Mouse (Mus musculus) G1E-ER4 (cell line): ENCODE data around the gene Uvrag. TPM values are rescaled to one million over a fixed set of nuclear protein-coding genes. Genes with fewer than 3 reads are reported as not detected.

ENCODE experiments used
- GATA1 ChIP-seq: IDR thresholded peaks from one replicate; pipeline ENCODE4 v1.8.0; 2012; ENCODE audit warnings: low read length, inconsistent platforms
- polyA plus RNA-seq: library from polyadenylated mRNA; stranded (reverse); fragments of >175 nt; gene quantifications from 2 replicates; pipeline ENCODE4 v1.2.3, GENCODE M21; 2012

Uvrag gene
- polyA plus RNA-seq, 1 experiment, result 15.3 TPM

GRCm38 (mm10) chr7:99041818-99042217, 99.1 kb downstream of the Uvrag start:
- no peak for TF ChIP-seq GATA1

GRCm38 (mm10) chr7:99039912-99040311, 101.0 kb downstream of the Uvrag start:
- no peak for TF ChIP-seq GATA1

GRCm38 (mm10) chr7:99036284-99036683, 104.7 kb downstream of the Uvrag start:
- no peak for TF ChIP-seq GATA1

- no peak for TF ChIP-seq GATA1
Observed at GRCm38 (mm10) chr7:99034909-99035308, 106.0 kb downstream of the Uvrag start.

GRCm38 (mm10) chr7:99033838-99034237, 107.1 kb downstream of the Uvrag start:
- no peak for TF ChIP-seq GATA1

GRCm38 (mm10) chr7:99033314-99033713, 107.6 kb downstream of the Uvrag start:
- no peak for TF ChIP-seq GATA1

GRCm38 (mm10) chr7:99032051-99032450, 108.9 kb downstream of the Uvrag start:
- no peak for TF ChIP-seq GATA1

GRCm38 (mm10) chr7:99028108-99028507, 112.8 kb downstream of the Uvrag start:
- no peak for TF ChIP-seq GATA1

- no peak for TF ChIP-seq GATA1
Observed at GRCm38 (mm10) chr7:99027185-99027584, 113.8 kb downstream of the Uvrag start.

GRCm38 (mm10) chr7:99025989-99026388, 115.0 kb downstream of the Uvrag start:
- TF ChIP-seq GATA1, result no peak

- TF ChIP-seq GATA1, result no peak
Observed at GRCm38 (mm10) chr7:99025265-99025664, 115.7 kb downstream of the Uvrag start.

- TF ChIP-seq GATA1, result no peak
Observed at GRCm38 (mm10) chr7:99024791-99025190, 116.2 kb downstream of the Uvrag start.

GRCm38 (mm10) chr7:99023931-99024330, 117.0 kb downstream of the Uvrag start:
- no peak for TF ChIP-seq GATA1

GRCm38 (mm10) chr7:99021277-99021676, 119.7 kb downstream of the Uvrag start:
- no peak for TF ChIP-seq GATA1

GRCm38 (mm10) chr7:99020353-99020752, 120.6 kb downstream of the Uvrag start:
- no peak for TF ChIP-seq GATA1

GRCm38 (mm10) chr7:99017224-99017844, 123.6 kb downstream of the Uvrag start:
- TF ChIP-seq GATA1, result no peak

- TF ChIP-seq GATA1, result no peak
Observed at GRCm38 (mm10) chr7:99015914-99016313, 125.0 kb downstream of the Uvrag start.

GRCm38 (mm10) chr7:99015419-99015818, 125.5 kb downstream of the Uvrag start:
- TF ChIP-seq GATA1, result no peak
